Mouse (Mus musculus): Measurements from ENCODE around the gene Ssr1. TPM values are rescaled to one million over a fixed set of nuclear protein-coding genes. Genes with fewer than 3 reads are reported as not detected.
A peak's percentile ranks its signal among the peaks of the same experiment; 100 is the strongest.

Ssr1 gene
- polyA plus RNA-seq, 1 experiment from 2014 or later, result 55.1 TPM

- Histone ChIP-seq H3K36me3 (replicated peaks; ENCODE audit: insufficient read depth, low read length) (no peaks in the 10 kb centered on the region), H3K9me3 (ENCODE audit: low read length) (no peaks in the 10 kb centered on the region), H3K27me3 (ENCODE audit: insufficient read depth, low read length) (no peaks in the 10 kb centered on the region), H3K4me2 (ENCODE audit: low read depth, low read length) (peak overlapping the region; percentile 56), H3K27ac (ENCODE audit: low read depth) (peak overlapping the region; percentile 83), H3K4me3 (ENCODE audit: low read depth, low read length) (no peak overlapping the region), H3K4me1 (ENCODE audit: insufficient read depth) (peaks cover 15% of the 10 kb centered on the region), H3K9ac (replicated peaks) (peak overlapping the region; percentile 13; the same call in 1 of the 2 replicates)
- TF ChIP-seq CTCF (IDR thresholded peaks at IDR 0.05; ENCODE audit: low read depth) (no peak), EP300 (IDR thresholded peaks at IDR 0.05; ENCODE audit: low read depth) (peak; percentile 68; the same call in 1 of the 2 replicates)
- WGBS (ENCODE audit: insufficient replicate concordance), result 41% methylated on average over 5 of the region's 5 CpGs
- ATAC-seq (peak; percentile 92), DNase-seq (peak; percentile 53)
Measured at GRCm38 (mm10) chr13:38009721-38010408, 15.8 kb upstream of the Ssr1 start.

DNA sequence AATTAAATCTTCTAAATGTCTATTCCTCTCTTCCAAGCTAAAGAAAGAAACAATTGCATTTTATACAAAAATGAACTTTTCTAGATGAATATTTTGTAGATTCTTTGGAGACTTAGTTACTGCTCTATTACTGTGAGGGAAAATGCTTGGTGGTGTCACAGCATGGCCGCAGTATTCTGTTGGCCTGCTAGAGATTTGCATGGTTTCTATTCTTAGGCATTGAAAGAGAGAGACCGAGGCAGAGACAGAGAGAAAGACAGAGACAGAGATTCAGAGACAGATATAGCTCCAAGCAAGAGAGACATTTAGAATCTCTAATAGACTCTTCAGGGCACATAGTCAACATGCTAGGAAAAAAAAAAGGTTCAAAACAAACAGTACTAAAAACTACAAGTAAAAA, 14.0 kb upstream of the Ssr1 start:
- Histone ChIP-seq H3K9ac (replicated peaks) (no peak overlapping the region), H3K36me3 (replicated peaks; ENCODE audit: insufficient read depth, low read length) (no peaks in the 10 kb centered on the region), H3K4me3 (ENCODE audit: low read depth, low read length) (no peak overlapping the region), H3K4me1 (ENCODE audit: insufficient read depth) (peaks cover 15% of the 10 kb centered on the region), H3K27me3 (ENCODE audit: insufficient read depth, low read length) (no peaks in the 10 kb centered on the region), H3K27ac (ENCODE audit: low read depth) (no peak overlapping the region), H3K4me2 (ENCODE audit: low read depth, low read length) (no peak overlapping the region), H3K9me3 (ENCODE audit: low read length) (no peaks in the 10 kb centered on the region)
- 81% methylated on average over 2 of the region's 2 CpGs for WGBS (ENCODE audit: insufficient replicate concordance)
- DNase-seq (no peak), ATAC-seq (no peak)
- TF ChIP-seq CTCF (IDR thresholded peaks at IDR 0.05; ENCODE audit: low read depth) (no peak), EP300 (IDR thresholded peaks at IDR 0.05; ENCODE audit: low read depth) (no peak)

DNA sequence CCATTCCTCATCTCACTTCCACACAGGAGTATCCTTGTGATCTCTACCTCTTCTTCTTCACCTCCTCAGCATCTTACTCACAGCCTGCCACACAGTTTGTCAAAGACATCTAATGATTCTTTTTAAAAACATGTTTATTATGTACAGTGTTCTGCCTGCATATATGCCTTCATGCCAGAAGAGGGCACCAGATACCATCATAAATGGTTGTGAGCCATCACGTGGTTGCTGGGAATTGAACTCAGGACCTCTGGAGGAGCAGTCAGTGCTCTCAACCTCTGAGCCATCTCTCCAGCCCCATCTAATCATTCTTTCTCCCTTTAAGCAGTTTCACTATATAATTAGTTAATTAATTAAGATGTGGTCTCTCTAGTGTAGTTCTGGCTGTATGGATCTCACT, 8.4 kb upstream of the Ssr1 start:
- Histone ChIP-seq H3K27me3 (ENCODE audit: insufficient read depth, low read length) (no peaks in the 10 kb centered on the region), H3K4me1 (ENCODE audit: insufficient read depth) (peaks cover 5% of the 10 kb centered on the region; the same call in 1 of the 2 replicates), H3K9me3 (ENCODE audit: low read length) (no peaks in the 10 kb centered on the region), H3K4me3 (ENCODE audit: low read depth, low read length) (no peak overlapping the region), H3K36me3 (replicated peaks; ENCODE audit: insufficient read depth, low read length) (no peaks in the 10 kb centered on the region), H3K27ac (ENCODE audit: low read depth) (no peak overlapping the region), H3K4me2 (ENCODE audit: low read depth, low read length) (no peak overlapping the region), H3K9ac (replicated peaks) (no peak overlapping the region)
- no peak for TF ChIP-seq EP300 (IDR thresholded peaks at IDR 0.05; ENCODE audit: low read depth)
- peak; percentile 58 for TF ChIP-seq CTCF (IDR thresholded peaks at IDR 0.05; ENCODE audit: low read depth)
- no peak for DNase-seq
- ATAC-seq, result no peak
- WGBS (ENCODE audit: insufficient replicate concordance), result 42% methylated on average over 1 of the region's 1 CpGs

GRCm38 (mm10) chr13:37999713-38000112, 5.7 kb upstream of the Ssr1 start:
- Histone ChIP-seq H3K4me3 (ENCODE audit: low read depth, low read length) (no peak overlapping the region), H3K27ac (ENCODE audit: low read depth) (no peak overlapping the region), H3K36me3 (replicated peaks; ENCODE audit: insufficient read depth, low read length) (no peaks in the 10 kb centered on the region), H3K9me3 (ENCODE audit: low read length) (no peaks in the 10 kb centered on the region), H3K4me1 (ENCODE audit: insufficient read depth) (peaks cover 8% of the 10 kb centered on the region), H3K9ac (replicated peaks) (no peak overlapping the region), H3K4me2 (ENCODE audit: low read depth, low read length) (no peak overlapping the region), H3K27me3 (ENCODE audit: insufficient read depth, low read length) (no peaks in the 10 kb centered on the region)
- no peak for TF ChIP-seq CTCF (IDR thresholded peaks at IDR 0.05; ENCODE audit: low read depth)
- TF ChIP-seq EP300 (IDR thresholded peaks at IDR 0.05; ENCODE audit: low read depth), result no peak; the same call in 1 of the 2 replicates
- WGBS (ENCODE audit: insufficient replicate concordance), result 86% methylated on average over 3 of the region's 3 CpGs
- DNase-seq (no peak), ATAC-seq (peak; percentile 94)

DNA sequence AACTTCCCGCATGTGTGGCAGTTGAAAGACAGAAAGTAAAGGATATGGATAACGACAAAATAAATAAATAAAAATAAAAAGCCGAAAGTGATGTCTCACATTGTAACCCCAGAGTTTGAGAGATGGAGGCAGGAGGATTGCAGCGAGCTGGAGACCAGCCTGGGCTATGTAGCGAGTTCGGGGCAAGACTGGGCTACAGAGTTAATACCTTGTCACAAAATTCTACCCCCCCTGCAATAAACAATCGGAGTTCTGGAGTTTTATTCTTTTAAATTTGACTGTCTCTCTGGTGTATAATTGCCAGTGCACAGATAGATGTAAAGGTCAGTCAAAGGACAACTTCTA, 360 bp upstream of the Ssr1 start:
- H3K9ac ChIP-seq (replicated peaks), result no peak overlapping the region
- peak overlapping the region; percentile 92 for H3K4me3 ChIP-seq (ENCODE audit: low read depth, low read length)
- no peak overlapping the region for H3K27ac ChIP-seq (ENCODE audit: low read depth)
- peak; percentile 14 for ATAC-seq
- H3K27me3 ChIP-seq (ENCODE audit: insufficient read depth, low read length), result no peaks in the 10 kb centered on the region
- no peak for DNase-seq
- H3K36me3 ChIP-seq (replicated peaks; ENCODE audit: insufficient read depth, low read length), result peaks cover 22% of the 10 kb centered on the region
- H3K4me2 ChIP-seq (ENCODE audit: low read depth, low read length), result peak overlapping the region; percentile 73
- H3K9me3 ChIP-seq (ENCODE audit: low read length), result no peaks in the 10 kb centered on the region
- H3K4me1 ChIP-seq (ENCODE audit: insufficient read depth), result peaks cover 21% of the 10 kb centered on the region
- TF ChIP-seq CTCF (IDR thresholded peaks at IDR 0.05; ENCODE audit: low read depth) (no peak), EP300 (IDR thresholded peaks at IDR 0.05; ENCODE audit: low read depth) (no peak; the same call in none of the 2 replicates)
- WGBS (ENCODE audit: insufficient replicate concordance), result 15% methylated on average over 7 of the region's 7 CpGs

- peak overlapping the region; percentile 92 for H3K4me3 ChIP-seq (ENCODE audit: low read depth, low read length)
- H3K4me1 ChIP-seq (ENCODE audit: insufficient read depth), result peaks cover 21% of the 10 kb centered on the region
- under 1% methylated on average over 17 of the region's 17 CpGs for WGBS (ENCODE audit: insufficient replicate concordance)
- H3K36me3 ChIP-seq (replicated peaks; ENCODE audit: insufficient read depth, low read length), result peaks cover 31% of the 10 kb centered on the region
- peak overlapping the region; percentile 73 for H3K4me2 ChIP-seq (ENCODE audit: low read depth, low read length)
- H3K9ac ChIP-seq (replicated peaks), result peak overlapping the region; percentile 91
- no peak for ATAC-seq
- TF ChIP-seq EP300 (IDR thresholded peaks at IDR 0.05; ENCODE audit: low read depth) (no peak), CTCF (IDR thresholded peaks at IDR 0.05; ENCODE audit: low read depth) (no peak)
- peak overlapping the region; percentile 88 for H3K27ac ChIP-seq (ENCODE audit: low read depth)
- H3K9me3 ChIP-seq (ENCODE audit: low read length), result no peaks in the 10 kb centered on the region
- H3K27me3 ChIP-seq (ENCODE audit: insufficient read depth, low read length), result no peaks in the 10 kb centered on the region
- no peak for DNase-seq
Measured at GRCm38 (mm10) chr13:37993376-37993703, 677 bp downstream of the Ssr1 start.
